Mouse (Mus musculus) adrenal gland, adult 8-10 months (tissue): ENCODE measurements at regions not wholly inside any gene's neighbourhood (a gene's known extent, or its start where the extent isn't known, plus 50 kb on each side); places are given as distances from the start of the nearest gene placed in this dataset.

Source experiments
- DNase-seq: peaks from one replicate; pipeline ENCODE4 v3.0.0; 2022

DNA sequence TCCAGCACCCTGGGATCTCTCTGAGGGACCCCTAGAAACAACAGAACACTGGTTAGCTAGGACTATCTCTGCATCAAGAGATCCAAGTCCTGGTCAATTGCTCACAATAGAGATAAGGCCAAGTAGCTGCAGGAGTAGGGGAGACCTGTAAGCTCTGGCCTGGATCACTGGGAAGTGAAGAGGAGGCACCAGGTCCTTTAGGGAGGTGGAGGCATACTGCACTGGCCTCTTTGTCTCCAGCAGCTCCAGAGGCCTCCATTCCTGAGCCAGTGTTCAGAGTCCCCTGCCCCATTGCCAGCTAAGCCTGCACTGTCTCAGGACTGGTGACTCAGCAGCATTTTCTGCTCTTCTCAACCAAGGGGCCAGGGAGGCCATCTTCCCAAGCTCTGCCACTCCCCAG is 262.3 kb upstream of the Gm4791 start:
- DNase-seq, result no peak

GRCm38 (mm10) chr9:46735664-46736067 is 262.9 kb upstream of the Gm4791 start:
- DNase-seq, result peak; percentile 70

- no peak for DNase-seq
Observed at GRCm38 (mm10) chr9:46728465-46728864, 270.1 kb upstream of the Gm4791 start.

DNA sequence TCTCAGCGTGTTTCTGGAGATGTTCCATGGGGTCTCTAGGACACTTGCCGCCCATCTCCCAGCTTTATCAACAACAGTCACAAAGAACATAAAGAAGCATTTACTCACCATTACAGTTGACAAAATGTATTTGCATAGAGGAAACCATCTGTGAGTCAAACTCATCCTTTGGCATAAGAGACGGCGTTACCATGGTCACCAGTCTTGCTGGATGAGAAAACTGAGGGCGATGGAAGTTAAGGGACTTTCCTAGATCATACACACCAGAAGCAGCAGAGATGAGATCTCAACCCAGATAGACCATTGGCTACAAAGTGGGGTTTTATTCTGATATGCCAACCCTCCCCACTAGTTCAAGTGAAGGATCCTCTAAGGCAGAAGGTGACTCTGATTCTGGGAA is 274.3 kb upstream of the Gm4791 start:
- DNase-seq, result no peak

DNA sequence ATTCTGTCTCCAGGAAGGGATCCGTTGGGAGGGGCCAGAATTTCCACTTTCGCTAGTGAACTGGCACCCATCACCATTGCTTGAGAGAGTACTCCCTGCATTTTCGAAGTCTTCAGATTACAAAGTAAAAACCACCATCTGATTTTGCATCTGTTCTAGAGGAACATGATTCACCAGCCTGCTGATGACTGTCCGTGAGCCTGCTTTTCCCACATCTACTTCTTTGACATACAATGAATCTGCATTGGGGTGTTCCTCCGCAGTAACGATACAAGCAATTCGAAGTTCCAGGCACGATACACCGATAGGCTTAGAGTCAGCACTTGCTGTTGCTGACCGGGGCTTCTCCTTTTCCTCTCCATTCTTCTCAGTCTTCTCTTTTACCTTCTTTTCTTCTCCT is 285.1 kb upstream of the Gm4791 start:
- DNase-seq, result no peak

- no peak for DNase-seq
Observed at GRCm38 (mm10) chr9:46704151-46704905, 294.2 kb upstream of the Gm4791 start.

DNA sequence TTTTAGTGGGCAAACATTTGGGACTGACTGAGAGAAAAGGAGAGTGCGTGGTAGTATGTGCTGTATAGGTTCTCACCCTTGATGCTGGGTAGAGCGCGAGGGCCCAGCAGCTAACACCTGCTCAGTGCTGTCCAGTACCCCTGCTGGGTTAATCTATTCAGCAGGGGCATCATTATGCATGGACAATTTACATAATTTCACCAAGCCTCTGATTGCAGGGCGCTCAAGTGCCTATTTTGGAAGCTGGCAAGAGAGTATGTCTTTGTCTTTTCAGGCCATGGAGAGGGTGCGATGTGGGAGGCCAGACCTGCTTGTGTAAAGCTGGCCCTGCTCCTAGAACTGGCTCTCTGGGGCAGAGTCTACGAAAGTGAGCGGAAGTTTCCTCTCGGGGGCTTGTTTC is 294.9 kb upstream of the Gm4791 start:
- DNase-seq, result no peak

DNA sequence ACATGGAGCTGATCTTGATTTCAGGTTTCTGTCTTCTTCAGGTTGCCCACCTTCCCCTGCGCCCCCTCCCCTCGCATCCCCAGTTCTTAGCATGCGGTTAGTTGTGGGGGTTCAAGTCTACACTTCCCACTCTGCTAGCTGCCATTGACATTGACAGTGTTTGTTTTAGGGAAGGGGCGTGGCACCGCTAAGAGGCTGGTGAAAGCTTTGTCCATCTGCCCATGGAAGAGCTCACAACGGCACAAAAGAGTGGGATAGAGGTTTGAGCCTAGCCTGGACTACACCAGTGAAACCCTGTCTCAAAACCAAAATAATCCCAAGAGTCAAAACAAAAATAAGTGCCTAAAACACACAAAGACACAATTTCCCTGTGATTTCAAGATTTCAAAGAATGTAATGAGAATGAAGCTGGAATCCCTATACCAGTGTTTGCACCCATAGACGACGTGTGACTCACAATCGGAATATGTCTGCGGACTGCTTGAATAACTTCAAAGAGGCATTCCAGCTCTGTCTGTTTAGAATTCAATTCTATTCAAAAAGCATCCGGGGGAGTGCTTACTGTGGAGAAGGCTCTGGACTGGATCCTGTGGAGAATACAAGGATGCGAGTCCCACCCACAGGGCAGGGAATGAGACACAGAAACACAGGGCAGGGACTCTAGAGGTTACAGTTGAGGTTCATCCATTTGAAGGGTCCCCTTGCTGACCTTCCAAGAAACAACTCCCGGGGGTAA is 295.5 kb upstream of the Gm4791 start:
- DNase-seq, result no peak

DNA sequence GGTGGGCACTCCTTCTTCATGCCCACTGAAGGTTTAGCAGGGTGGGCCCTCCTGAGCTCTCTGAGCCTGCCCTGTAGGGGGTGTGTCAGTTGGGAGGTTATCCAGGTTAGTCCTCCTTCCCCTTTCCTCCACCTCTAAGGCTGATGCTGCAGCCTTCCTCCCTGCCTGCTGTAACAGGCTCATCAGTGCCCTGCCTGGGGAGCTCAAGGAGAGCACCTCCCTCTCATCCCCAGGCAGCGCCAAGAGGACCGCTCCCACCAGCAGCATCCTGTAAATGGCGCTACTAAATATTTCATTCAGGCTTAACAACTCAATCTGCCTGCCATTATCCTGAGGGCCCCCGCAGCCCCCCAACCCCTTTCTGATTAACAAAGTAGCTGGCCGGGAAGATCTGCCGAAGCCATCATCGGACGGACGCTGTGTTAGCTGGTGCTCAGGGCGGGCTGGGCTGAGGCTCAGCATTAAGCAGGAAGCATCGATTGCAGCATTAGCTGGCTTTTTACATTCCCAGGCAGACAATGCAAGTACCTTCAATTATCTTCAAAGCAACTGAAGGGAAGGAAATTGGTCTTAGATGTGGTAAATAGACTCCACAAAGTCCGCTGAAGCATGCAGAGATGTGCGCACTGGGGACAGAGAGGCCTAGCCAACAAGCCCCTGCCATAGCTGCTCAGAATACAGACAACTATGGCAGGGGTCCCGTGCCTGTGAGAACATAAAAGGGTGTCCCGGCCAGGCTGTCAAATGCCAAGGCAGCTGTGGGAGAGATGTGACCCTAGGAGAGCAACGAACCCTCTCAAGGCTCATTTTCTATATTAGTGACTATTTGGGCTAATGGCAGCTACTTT is 296.3 kb upstream of the Gm4791 start:
- no peak for DNase-seq

DNA sequence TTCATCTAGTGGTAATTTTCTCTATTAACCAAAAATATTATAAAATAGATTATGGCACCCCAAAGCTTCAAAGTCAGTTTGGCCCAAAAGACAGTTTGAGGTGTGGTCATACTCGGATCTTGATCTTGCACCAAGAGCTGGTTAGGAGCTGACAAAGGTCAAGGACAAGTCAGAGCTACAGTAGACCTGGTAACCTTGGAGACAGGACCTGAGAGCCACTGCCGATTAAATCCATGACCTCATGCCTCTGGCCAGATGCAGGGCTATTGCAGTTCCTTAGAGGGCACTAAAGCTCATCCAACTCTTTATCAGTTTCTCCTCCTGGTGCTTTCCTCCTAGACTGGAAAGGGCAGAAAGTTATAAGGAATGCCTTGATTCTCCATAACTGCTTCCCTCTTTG is 302.4 kb upstream of the Gm4791 start:
- DNase-seq, result no peak

DNA sequence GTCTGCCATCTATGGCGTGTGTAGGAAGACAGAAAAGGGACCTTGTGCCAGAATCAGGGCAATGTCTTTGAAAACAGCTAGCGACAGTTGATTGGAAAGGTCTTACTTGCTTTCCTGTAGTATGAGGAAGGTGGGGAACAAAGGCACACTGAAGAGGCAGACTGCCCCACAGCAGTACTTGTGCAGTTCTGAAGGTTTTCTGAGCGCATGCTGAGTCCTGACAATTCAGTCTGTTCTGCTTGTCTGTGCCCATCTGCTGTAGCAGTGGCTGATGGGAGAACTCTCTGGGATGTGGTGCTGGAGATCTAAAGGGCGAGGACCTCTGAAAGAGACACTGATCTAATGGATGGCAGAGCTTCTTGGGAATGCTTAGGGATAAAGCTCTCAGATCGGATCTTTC is 309.2 kb upstream of the Gm4791 start:
- no peak for DNase-seq

DNA sequence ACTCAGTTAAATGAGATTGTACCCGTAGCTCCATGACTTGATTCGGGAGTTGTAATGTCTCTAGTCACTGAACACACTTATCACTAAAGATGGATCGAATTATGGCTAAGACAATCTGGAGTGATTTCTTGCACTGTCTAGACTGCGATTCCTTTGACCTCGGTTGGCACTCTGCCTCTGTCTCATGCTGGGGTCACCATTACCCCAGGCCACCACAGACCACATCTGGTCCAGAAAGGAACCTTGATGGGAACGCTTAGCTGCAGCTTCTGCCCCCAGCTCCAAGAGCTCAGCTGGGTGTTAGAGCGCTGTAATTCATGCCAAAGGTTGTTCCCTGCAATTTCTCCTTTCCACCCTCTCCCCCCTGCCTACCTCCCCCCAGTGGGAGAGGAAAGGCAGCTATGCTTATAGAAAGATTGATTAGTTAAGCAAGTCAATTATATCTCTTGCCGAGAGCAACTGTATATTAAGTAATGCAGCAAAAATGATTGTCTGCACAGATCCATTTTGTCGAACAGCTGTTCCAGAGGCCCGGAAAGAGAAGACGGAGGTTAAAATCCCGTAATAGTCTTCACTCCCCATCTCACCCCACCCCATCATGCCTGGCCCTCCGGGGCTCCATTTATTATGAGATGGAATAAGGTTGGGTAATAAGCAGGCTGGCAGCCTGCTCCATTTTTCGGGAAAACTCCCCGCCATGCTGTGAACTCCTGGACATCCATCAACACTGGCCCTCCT is 314.3 kb upstream of the Gm4791 start:
- no peak for DNase-seq

DNA sequence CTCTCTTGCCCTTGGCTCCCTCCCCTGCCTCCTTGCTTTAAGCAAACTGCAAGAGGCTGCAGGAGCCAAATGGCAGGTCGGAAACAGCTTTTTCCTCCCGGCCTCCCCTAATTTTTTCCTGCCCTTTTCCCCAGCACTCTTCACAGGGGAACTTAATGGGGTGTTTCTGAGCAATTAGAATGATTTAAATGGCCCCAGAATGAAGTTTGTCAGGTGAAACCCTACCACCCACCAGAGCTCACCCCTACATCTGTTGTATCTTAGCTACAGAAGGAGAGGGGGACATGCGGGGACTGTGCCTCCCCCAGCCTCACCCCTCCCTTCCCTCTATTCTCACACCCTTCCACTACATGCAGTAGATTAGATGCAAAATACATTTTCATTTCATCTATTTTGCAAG is 326.5 kb upstream of the Gm4791 start:
- DNase-seq, result no peak

GRCm38 (mm10) chr9:46654422-46654821 is 334.6 kb upstream of the 4931429L15Rik start:
- no peak for DNase-seq

GRCm38 (mm10) chr9:46647238-46647922 is 327.6 kb upstream of the 4931429L15Rik start:
- DNase-seq, result no peak

DNA sequence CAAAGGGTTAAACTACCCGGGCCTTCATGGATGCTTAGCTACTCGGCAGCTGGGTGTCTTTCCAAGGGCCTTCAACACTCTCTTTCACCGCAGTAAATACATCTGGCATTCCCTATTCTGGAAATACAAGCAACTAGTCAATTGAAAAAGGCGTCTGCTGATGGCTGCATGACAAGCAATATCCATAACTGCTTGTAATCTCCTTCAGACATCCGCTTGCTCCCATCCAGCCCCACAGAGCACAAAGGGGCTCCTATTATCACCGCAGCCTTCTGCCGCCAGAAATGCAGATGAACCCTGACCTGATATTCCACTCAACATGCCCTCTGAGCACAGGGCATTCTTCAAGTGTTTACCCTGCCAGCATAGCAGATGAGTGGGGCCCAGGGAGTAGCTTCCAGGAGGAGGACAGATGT is 325.7 kb upstream of the 4931429L15Rik start:
- no peak for DNase-seq

DNA sequence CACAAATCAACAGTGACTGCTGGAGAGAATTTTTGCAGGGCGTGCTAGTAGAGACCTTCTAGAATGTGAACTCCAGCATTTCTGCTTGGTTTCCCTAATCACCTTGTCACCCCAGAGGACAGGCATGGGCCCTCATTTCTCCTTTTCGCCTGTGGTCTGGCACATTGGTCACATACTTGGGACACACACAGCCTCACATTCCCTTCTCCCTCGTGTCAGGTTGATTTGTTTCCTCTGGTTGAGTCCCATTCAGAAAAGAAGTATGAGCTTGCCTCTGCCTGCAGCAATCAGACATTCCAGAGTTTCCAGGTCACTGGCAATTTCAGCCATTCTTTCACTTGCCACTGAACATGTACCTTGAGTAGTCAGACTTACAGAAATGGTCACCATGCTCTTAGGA is 323.8 kb upstream of the 4931429L15Rik start:
- no peak for DNase-seq

DNA sequence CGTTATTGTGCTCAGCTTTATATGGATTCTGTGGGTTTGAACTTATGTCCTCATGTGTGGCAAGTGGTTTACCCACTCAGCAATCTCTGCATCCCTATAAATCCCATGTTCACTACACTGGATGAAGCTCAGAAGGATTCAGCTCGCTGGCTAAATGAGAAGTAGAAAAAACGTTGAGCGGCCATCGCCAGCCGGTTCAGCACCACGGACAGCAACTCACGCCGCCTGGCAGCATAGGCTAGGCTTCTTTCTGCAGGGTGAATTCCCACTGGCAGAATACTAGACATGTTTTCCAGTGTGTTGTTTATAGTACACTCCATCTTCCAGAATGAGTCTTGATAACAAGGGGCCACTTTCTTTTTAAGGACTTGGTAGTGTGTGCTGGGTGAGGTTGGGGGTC is 322.9 kb upstream of the 4931429L15Rik start:
- no peak for DNase-seq

DNA sequence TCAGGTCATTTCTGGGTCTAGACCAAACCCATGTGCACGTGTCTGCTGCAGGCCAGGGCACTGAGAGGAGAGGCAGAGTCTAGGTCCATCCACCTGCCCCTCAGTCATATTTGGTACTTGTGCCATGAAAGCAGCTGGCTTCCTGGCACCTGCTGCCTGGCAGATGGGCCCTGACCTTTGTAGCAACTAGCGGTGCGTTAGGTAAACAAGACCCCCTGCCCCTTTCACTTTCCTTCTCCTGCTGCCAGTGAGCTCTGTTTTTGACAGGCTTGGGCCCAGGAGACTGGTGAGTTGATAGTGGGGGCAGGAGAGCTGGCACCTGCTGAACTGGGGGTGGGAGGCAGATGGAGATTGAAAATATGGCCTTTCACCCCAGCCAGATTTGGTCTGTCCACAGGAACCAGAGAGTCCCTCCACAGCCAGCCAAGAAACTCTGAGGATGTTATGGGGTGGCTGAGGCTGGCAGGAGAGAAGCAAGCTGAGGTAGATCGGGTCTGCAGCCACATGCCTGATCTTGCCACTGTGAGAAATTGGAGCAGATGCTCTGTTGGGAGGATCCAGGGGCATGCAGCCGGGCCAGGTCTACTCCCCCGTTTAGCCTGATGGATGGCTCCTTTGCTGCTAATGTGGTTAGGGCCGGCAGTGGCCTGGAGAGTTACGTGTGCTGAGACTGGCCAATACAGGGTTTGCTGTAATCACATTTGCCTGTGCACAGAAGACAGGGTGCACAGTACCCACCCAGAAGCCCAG is 316.6 kb upstream of the 4931429L15Rik start:
- peak; percentile 7 for DNase-seq

DNA sequence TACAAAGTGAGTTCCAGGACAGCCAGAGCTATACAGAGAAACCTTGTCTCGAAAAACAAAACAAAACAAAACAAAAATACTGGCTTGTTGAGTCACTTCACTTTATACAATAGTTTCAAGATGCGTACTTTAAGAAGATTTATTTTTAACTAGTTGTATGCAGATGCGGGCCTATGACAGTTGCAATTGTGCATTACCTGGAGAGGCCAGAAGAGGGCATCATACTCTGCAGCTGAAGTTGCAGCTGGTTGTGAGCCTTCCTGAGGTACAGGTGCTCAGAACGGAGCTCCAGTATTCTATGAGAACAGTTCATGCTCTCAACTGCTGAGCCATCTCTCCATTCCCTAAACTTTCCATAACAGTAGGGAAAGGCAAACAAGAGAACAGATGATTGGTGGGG is 314.2 kb upstream of the 4931429L15Rik start:
- no peak for DNase-seq

GRCm38 (mm10) chr9:46632576-46632975 is 312.8 kb upstream of the 4931429L15Rik start:
- no peak for DNase-seq
